Mouse (Mus musculus) brain, adult 2 months (tissue): ENCODE measurements around the gene Slc38a10.

Experiments
- DNase-seq: peaks from one replicate; pipeline ENCODE4 v3.0.0; 2011; ENCODE audit warnings: low read depth, low spot score

The Slc38a10 gene

DNA sequence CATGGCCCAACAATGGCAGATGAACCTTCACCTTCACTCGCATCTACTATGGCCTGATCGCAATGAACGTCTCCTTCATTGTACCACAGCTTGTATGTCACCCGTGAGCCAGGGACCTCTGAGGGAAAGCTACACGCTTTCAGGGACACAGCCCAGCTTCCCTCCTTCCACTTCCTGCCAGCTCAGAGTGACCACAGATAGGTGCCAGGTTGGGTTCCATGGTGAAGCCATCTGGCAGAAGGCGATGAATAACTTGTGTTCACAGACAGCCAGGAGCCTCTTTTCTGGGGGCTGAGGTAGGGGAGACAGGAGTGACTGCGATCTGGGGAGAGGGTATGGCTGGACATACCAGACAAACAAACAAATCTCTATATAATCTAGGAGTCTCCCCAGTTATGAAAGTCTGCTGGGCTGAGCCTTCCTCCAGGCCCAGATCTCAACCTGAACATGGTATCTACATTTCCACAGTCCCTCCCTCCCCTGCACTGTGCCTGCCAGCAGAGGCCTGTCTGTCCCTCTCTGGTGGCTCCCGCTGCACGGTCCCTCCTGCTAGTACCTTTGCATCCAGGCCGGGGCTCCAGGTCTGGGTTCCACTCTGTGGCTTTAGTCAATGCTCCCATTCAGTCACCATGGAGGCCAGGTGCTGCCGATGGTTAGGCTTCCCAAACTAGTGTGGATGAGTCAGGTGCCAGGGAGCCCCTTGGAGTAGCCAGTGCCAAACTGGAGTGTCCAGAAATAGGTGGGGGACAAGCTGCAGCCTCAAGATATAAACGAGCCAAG, 95.0 kb downstream of the Slc38a10 start:
- DNase-seq = peak; percentile 76
